1 mouse cellular context compared by ENCODE assay signal in genomic region chr17:5491031-5491800, GRCm38 (mm10).
TF ChIP-seq lines count a peak whose summit lies in the region.

No protein-coding gene starts in this region.

TF ChIP-seq in myocyte, 11 proteins besides CTCF, POLR2A, EP300 and RAD21 (continued from another document):
- TF ChIP-seq MYOG (IDR thresholded peaks at IDR 0.05; ENCODE audit: control insufficient read depth in 1 of 3, insufficient read depth in 1 of 3, insufficient read length in 2 of 3, low read depth in 2 of 3), result no peak
